Mouse (Mus musculus): ENCODE measurements around the gene Fadd.

Fadd gene

DNA sequence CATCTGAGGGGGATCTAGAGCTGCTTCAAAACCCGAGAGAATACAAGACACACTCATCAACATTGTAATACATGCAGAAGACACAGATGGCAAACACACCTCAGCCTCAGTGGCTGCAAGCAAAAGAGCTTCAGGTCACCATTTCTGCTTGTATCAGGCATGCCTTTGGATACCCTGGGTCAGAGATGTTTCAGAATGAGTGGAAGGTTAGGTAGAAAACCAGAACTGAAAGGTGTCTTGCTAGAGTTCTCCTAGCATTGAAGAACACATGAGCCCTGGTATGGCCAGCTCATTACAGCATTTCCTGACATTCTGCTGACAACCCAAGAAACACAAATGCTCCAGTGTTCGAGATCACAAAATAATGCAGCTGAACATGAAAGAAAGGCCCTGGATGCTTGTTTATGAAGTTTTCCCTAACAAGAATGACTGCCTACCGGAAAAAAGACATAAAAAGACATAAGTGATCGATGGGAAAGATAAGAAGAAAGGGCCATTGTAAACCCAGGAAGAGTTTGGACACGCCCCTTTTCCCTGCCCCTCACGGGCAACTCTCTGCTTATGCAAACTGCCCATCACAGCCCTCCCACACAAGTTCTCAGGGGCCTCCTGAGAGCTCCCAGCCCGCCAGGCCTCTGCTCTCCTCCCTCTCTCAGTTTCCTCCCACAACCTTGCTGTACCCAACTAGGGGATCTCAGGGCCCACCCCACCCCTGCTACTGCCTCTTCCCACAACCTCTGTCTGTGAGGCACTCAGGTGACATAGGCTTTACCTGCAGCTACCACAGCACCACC is 50.5 kb downstream of the Fadd start:
- no peak for DNase-seq (ENCODE audit: low spot score)

DNA sequence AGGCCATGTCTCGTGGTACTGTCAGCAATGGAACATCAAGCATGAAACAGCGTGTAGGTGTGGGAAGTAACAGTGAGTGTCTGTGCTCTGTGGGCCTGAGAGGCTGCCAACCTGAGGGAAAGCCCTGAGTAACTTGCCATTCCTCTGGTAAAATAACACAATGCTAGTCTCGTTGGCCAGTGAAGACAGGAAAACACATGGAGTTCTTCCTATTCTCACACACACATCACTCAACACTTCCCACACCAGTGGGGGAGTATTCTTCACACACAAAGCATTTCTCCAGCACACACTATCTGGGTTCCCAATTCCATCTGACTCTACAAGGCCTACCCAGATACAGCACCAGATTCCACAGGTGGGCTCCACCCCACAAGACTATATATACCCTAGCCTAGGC is 52.4 kb downstream of the Fadd start:
- no peak for DNase-seq (ENCODE audit: low spot score)

GRCm38 (mm10) chr7:144527723-144528221 is 54.5 kb downstream of the Fadd start:
- peak; percentile 54 for DNase-seq (ENCODE audit: low spot score)

Measured in testis, postnatal 14 days (tissue).